ENCODE assay signal across 1 mouse cellular context in the genomic region with DNA sequence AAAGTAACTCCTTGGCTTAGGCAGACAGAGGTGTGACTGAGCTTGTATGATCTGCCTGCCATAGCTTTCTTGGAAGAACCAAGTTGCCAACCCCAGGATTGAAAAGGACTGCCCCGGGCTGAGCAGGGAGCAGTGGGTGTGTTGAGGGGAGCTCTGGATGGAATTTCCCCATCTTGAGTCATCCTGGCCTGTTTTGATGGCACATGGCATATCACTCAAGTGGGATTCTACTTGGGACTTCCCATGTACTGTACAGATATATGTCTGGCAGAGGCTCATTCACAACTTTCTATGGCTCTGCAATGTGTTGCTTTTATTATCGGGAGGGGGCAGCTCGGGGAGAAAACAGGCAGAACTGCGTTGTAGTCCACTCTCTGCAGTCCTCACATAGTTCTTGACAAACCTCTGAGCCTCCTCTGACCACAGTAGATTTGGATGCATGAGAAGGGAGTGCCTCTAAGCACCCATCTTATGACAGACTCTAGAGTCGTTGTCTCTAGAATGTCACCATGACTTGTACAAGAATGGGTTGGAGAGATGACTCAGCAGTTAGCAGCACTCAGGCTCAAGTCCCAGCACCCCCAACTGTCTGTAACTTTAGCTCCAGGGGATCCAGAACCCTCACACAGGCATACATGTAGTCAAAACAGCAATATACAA.
TF ChIP-seq lines count a peak whose summit lies in the region.

No protein-coding gene starts in this region.

TF ChIP-seq in MEL, 35 proteins besides CTCF, POLR2A, EP300 and RAD21:
- TF ChIP-seq POLR2AphosphoS2 (IDR thresholded peaks at IDR 0.05; ENCODE audit: low read length) (no peak), TCF12 (IDR thresholded peaks at IDR 0.05; ENCODE audit: low read depth, low read length) (no peak), GABPA (IDR thresholded peaks at IDR 0.05; ENCODE audit: low read depth, low read length) (peak; percentile 91), KAT2A (conservative IDR thresholded peaks at IDR 0.05; ENCODE audit: low read depth, low read length) (no peak), ETS1 (IDR thresholded peaks at IDR 0.05; ENCODE audit: low read depth, low read length) (peak; percentile 58), MAFK (IDR thresholded peaks at IDR 0.05; ENCODE audit: borderline replicate concordance, low read depth, low read length) (peak; percentile 73)
